Mouse (Mus musculus): ENCODE measurements around the gene Entpd7. TPM values are rescaled to one million over a fixed set of nuclear protein-coding genes. Genes with fewer than 3 reads are reported as not detected.

The Entpd7 gene
- polyA plus RNA-seq, 2 experiments from 2014 or later = 6.7 to 7.1 TPM

GRCm38 (mm10) chr19:43772311-43772710, 82.8 kb downstream of the Entpd7 start:
- no peak for ATAC-seq

GRCm38 (mm10) chr19:43775433-43775832, 86.0 kb downstream of the Entpd7 start:
- ATAC-seq = no peak

- no peak for ATAC-seq
Observed at GRCm38 (mm10) chr19:43776561-43776960, 87.1 kb downstream of the Entpd7 start.

GRCm38 (mm10) chr19:43777308-43777707, 87.8 kb downstream of the Entpd7 start:
- no peak for ATAC-seq

GRCm38 (mm10) chr19:43780391-43780790, 90.9 kb downstream of the Entpd7 start:
- ATAC-seq = no peak

- no peak for ATAC-seq
Observed at GRCm38 (mm10) chr19:43781980-43782379, 92.5 kb downstream of the Entpd7 start, which contains the start of gene Abcc2. Gene Abcc2 (plus strand): TSS chr19:43782192.

Other genes with a start within 250 kb of the Entpd7 start
- gene Cnnm1, start 249.2 kb upstream of the Entpd7 start, polyA plus RNA-seq (2017; shearing (Covaris generic)) = not detected
- gene Got1, start 165.1 kb upstream of the Entpd7 start, polyA plus RNA-seq (2017; shearing (Covaris generic)) = 10 to 100 TPM; 40.4 to 50.6 TPM
- not detected for gene Nkx2-3, start 77.3 kb upstream of the Entpd7 start, polyA plus RNA-seq (2017; shearing (Covaris generic))
- gene Slc25a28, start 14.8 kb upstream of the Entpd7 start, polyA plus RNA-seq (2017; shearing (Covaris generic)) = 10 to 100 TPM in 1 of 2 experiments, 1 to 10 TPM in 1; 9.8 to 12.6 TPM
- 10 to 100 TPM; 12.5 to 16.8 TPM for gene Cutc, start 63.3 kb downstream of the Entpd7 start, polyA plus RNA-seq (2017; shearing (Covaris generic))
- 10 to 100 TPM in 1 of 2 experiments, 1 to 10 TPM in 1; 7.4 to 14.6 TPM for gene Cox15, start 63.3 kb downstream of the Entpd7 start, polyA plus RNA-seq (2017; shearing (Covaris generic))
- gene Abcc2, start 92.5 kb downstream of the Entpd7 start, polyA plus RNA-seq (2017; shearing (Covaris generic)) = not detected